Mouse (Mus musculus): ENCODE results near the gene Il1f6. TPM values are rescaled to one million over a fixed set of nuclear protein-coding genes. Genes with fewer than 3 reads are reported as not detected.
"Not testable (repeated sequence)": the region's sequence is repeated elsewhere in the genome, so short reads cannot be mapped to it uniquely, and the experiment has no call there.

Gene Il1f6
- not detected in 2 replicates for polyA plus RNA-seq (2015; fragmentation: Nextera tagmentation; extraction: Ambion mirVana)

DNA sequence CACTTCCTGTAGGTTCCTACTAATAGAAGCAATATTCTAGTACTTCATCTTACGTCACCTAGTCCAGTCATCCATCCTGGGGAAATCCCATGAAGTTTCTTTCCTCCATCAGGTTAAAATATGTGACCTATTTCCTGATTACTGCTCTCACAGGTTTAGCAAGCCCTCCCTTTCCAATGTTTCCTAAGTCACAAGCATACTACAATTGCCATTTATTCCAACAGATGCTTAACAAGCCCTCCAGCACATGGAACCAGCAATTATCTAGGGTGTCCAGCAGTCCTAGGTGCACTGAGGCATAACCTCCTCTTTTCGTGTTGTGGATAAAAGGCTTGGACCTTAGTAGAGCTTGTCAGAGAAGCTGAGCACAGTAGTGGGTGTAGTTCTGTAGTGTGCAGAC, at the start of gene Il1f6:
TSS of gene Il1f6 (plus strand) at position 301 of the 400 bp plus-strand sequence.
- H3K4me1 ChIP-seq (ENCODE audit: control insufficient read depth, insufficient read depth, low read length) = no peaks in the 10 kb centered on the region
- H3K9ac ChIP-seq (ENCODE audit: low read depth, low read length) = no peak within 1 kb of the TSS
- no peak within 1 kb of the TSS for H3K4me3 ChIP-seq (ENCODE audit: low read depth, low read length)
- no peaks in the 10 kb centered on the region for H3K27me3 ChIP-seq (ENCODE audit: control insufficient read depth, insufficient read depth, low read depth, low read length)
- 67% methylated on average over 2 of the region's 2 CpGs for WGBS
- H3K4me2 ChIP-seq (ENCODE audit: low read length) = no peak within 1 kb of the TSS
- no peaks in the 10 kb centered on the region for H3K9me3 ChIP-seq (replicated peaks; ENCODE audit: control insufficient read depth, low read length, poor library complexity, severe bottlenecking)
- H3K36me3 ChIP-seq (ENCODE audit: control insufficient read depth, insufficient read depth, low read length) = no peaks in the 10 kb centered on the region
- ATAC-seq = no peak
- H3K27ac ChIP-seq (ENCODE audit: low read length) = no peak within 1 kb of the TSS

DNA sequence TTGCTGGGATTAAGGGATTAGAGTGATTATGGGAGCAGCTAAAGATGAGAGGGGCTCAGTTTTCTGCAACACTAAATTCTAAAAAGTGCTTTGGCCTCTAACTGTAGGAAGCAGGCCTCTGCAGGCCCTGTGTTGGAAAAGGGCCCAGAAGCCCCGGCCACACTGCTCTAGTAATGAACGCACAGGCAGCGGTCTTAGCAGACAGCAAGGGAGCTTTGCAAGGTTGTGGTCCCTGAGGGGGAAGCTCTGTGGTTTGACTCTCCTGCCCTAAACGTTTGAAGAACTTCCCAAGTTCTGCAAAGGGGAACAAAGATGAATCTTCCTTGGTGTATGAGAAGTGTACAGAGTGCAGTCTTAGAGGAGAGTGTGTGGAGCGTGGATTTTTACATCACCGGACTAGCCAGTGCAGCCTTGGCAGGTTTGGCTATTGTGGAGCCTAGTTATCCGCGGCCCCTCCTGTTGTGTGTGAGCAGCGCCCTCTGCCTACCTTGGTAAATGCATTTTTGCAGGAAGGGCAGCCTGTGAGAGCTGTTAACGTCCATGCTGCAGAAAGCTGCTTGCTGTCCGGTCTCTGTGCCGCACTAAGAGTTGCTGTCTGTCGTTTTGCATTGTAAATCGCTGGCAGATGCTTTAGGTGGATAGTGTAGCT, 33.4 kb upstream of the Il1f6 start:
- peak; percentile 97 for ATAC-seq
- H3K4me1 ChIP-seq (ENCODE audit: control insufficient read depth, insufficient read depth, low read length); H3K9me3 ChIP-seq (replicated peaks; ENCODE audit: control insufficient read depth, low read length, poor library complexity, severe bottlenecking); H3K27me3 ChIP-seq (ENCODE audit: control insufficient read depth, insufficient read depth, low read depth, low read length); H3K27ac ChIP-seq (ENCODE audit: low read length); H3K36me3 ChIP-seq (ENCODE audit: control insufficient read depth, insufficient read depth, low read length); H3K9ac ChIP-seq (ENCODE audit: low read depth, low read length): not testable (repeated sequence)
- H3K4me2 ChIP-seq (ENCODE audit: low read length) = peak overlapping the region; percentile 38
- WGBS = 9% methylated on average over 14 of the region's 14 CpGs
- H3K4me3 ChIP-seq (ENCODE audit: low read depth, low read length) = 0 out of 2 replicates have a peak overlapping the region, but pooled peaks have one; percentile 14

DNA sequence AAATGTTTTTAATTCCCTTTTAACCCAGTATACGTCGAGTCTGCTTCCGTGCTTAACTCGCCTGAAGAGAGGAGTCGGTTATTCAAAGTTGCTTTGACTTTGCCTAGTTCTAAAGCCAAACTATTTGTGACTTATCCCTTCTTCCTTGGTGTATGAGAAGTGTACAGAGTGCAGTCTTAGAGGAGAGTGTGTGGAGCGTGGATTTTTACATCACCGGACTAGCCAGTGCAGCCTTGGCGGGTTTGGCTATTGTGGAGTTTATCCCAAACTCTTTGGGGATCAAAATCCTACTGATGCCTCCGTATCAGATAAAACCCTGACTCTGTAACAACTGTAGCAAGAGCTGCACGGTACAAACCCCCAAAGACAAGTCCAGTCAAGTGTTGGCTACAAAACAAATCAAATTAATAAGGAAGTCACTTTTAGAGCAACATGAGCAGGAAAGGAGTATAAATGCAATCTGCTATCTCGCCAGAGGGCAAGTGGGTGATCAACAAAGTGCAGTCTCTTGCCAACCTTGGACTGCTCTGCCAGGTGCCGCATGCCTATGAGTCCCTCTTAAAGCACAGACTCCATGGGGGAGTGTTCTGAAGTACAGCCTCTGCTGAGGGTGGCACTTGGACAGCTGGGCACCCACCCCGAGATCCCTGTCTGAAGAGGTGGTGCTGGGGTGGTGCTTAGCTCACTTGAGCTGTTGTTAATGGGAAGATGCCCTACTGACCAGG, 32.6 kb upstream of the Il1f6 start:
- not testable (repeated sequence) for ATAC-seq; H3K36me3 ChIP-seq (ENCODE audit: control insufficient read depth, insufficient read depth, low read length); H3K9me3 ChIP-seq (replicated peaks; ENCODE audit: control insufficient read depth, low read length, poor library complexity, severe bottlenecking); H3K27ac ChIP-seq (ENCODE audit: low read length); H3K4me1 ChIP-seq (ENCODE audit: control insufficient read depth, insufficient read depth, low read length); H3K27me3 ChIP-seq (ENCODE audit: control insufficient read depth, insufficient read depth, low read depth, low read length); H3K9ac ChIP-seq (ENCODE audit: low read depth, low read length); H3K4me3 ChIP-seq (ENCODE audit: low read depth, low read length)
- peak overlapping the region; percentile 38 for H3K4me2 ChIP-seq (ENCODE audit: low read length)
- 61% methylated on average over 13 of the region's 13 CpGs for whole genome bisulfite sequencing

DNA sequence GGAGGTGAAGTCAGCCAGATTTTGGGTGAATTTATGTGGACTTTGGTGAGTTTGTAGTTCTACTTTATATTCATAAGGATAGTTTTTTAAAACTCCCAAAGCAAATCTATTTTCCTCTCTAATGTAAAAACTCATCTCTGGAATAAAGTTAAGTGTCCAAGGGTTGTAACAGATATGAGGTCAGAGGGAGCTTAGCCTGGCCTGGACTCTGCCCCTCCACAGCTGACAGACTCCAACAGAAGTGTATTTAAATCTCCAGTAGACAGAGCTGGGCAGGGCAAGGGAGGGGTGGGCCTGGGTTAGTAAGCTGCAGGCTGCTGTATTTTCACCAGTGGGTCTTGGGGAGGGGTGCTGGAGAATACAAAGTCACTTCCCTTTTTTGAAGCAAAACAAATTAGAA, 31.1 kb upstream of the Il1f6 start:
- not testable (repeated sequence) for H3K27me3 ChIP-seq (ENCODE audit: control insufficient read depth, insufficient read depth, low read depth, low read length); H3K4me1 ChIP-seq (ENCODE audit: control insufficient read depth, insufficient read depth, low read length); ATAC-seq; H3K36me3 ChIP-seq (ENCODE audit: control insufficient read depth, insufficient read depth, low read length); H3K4me2 ChIP-seq (ENCODE audit: low read length); H3K9ac ChIP-seq (ENCODE audit: low read depth, low read length); H3K27ac ChIP-seq (ENCODE audit: low read length); H3K9me3 ChIP-seq (replicated peaks; ENCODE audit: control insufficient read depth, low read length, poor library complexity, severe bottlenecking); H3K4me3 ChIP-seq (ENCODE audit: low read depth, low read length)

DNA sequence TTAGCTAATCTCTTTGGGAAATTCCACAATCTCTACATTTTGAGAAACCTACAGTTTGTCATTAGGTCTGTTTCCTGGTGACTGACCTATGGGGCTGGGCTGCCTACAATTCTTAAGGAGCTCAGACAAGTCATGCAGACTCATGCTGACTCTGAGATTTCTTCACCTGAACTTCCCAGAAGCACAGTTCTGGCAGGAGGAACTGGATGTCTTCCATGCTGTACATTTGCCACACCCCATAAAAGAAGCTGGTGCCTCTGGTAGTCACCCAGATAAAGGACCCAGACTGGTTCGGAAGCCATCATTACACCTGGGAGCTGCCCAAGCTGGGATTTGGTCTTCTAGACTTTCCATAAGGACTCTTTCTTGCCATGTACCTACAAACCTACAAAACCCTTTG, 29.0 kb upstream of the Il1f6 start, which contains the start of gene Il1f9:
TSS of gene Il1f9 (plus strand) at position 301 of the 400 bp plus-strand sequence.
- Histone ChIP-seq H3K4me1 (ENCODE audit: control insufficient read depth, insufficient read depth, low read length) (peaks cover 3% of the 10 kb centered on the region; the same call in 1 of the 2 replicates), H3K4me2 (ENCODE audit: low read length) (no peak within 1 kb of the TSS), H3K9ac (ENCODE audit: low read depth, low read length) (no peak within 1 kb of the TSS), H3K27ac (ENCODE audit: low read length) (no peak within 1 kb of the TSS), H3K9me3 (replicated peaks; ENCODE audit: control insufficient read depth, low read length, poor library complexity, severe bottlenecking) (no peaks in the 10 kb centered on the region), H3K4me3 (ENCODE audit: low read depth, low read length) (no peak within 1 kb of the TSS), H3K27me3 (ENCODE audit: control insufficient read depth, insufficient read depth, low read depth, low read length) (no peaks in the 10 kb centered on the region), H3K36me3 (ENCODE audit: control insufficient read depth, insufficient read depth, low read length) (no peaks in the 10 kb centered on the region)
- no peak for ATAC-seq
- WGBS = 93% methylated on average over 1 of the region's 1 CpGs

DNA sequence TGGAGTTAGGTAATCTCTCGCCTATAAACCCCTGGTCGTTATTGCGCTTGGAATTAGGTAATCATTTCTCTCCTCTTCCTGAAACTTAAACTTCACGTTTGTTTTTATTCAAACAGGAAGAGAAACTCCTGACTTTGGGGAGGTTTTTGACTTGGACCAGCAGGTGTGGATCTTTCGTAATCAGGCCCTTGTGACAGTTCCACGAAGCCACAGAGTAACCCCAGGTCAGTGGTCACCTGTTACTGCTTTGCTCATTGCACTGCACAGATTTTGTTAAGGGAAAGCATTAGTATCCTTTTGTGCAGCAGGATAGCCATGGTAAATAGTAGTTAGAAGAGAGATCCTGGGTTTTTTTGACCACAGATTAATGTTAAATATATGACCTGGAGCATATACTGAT, 27.6 kb upstream of the Il1f6 start:
- Histone ChIP-seq H3K9ac (ENCODE audit: low read depth, low read length) (no peak overlapping the region), H3K9me3 (replicated peaks; ENCODE audit: control insufficient read depth, low read length, poor library complexity, severe bottlenecking) (no peaks in the 10 kb centered on the region), H3K4me2 (ENCODE audit: low read length) (no peak overlapping the region), H3K27me3 (ENCODE audit: control insufficient read depth, insufficient read depth, low read depth, low read length) (no peaks in the 10 kb centered on the region), H3K4me3 (ENCODE audit: low read depth, low read length) (no peak overlapping the region), H3K4me1 (ENCODE audit: control insufficient read depth, insufficient read depth, low read length) (no peaks in the 10 kb centered on the region), H3K36me3 (ENCODE audit: control insufficient read depth, insufficient read depth, low read length) (no peaks in the 10 kb centered on the region), H3K27ac (ENCODE audit: low read length) (no peak overlapping the region)
- 87% methylated on average over 6 of the region's 6 CpGs for WGBS
- no peak for ATAC-seq

DNA sequence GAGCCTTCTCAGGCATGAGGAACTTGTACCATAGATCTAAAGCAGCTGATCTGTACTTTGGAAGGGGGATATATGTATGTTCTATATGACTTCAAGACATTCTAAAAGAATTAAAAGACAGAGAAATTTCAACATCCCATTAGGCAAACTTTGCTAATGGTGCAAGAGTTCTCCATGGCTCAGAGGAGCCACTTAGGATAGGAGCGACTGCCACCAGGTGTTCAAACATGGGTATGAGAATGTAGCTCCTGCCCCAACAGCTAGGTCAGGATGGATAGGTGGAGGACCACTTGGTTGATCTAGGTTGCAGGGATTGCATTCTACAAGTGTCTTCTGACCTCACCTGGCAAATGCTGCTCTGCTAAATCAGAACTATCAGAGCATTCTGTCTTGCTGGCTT, 27.0 kb upstream of the Il1f6 start:
- no peak overlapping the region for H3K27ac ChIP-seq (ENCODE audit: low read length)
- no peaks in the 10 kb centered on the region for H3K27me3 ChIP-seq (ENCODE audit: control insufficient read depth, insufficient read depth, low read depth, low read length)
- no peaks in the 10 kb centered on the region for H3K9me3 ChIP-seq (replicated peaks; ENCODE audit: control insufficient read depth, low read length, poor library complexity, severe bottlenecking)
- no peak overlapping the region for H3K9ac ChIP-seq (ENCODE audit: low read depth, low read length)
- no peaks in the 10 kb centered on the region for H3K36me3 ChIP-seq (ENCODE audit: control insufficient read depth, insufficient read depth, low read length)
- no peak for ATAC-seq
- no peaks in the 10 kb centered on the region for H3K4me1 ChIP-seq (ENCODE audit: control insufficient read depth, insufficient read depth, low read length)
- 74% methylated on average over 1 of the region's 1 CpGs for WGBS
- no peak overlapping the region for H3K4me3 ChIP-seq (ENCODE audit: low read depth, low read length)
- H3K4me2 ChIP-seq (ENCODE audit: low read length) = no peak overlapping the region

DNA sequence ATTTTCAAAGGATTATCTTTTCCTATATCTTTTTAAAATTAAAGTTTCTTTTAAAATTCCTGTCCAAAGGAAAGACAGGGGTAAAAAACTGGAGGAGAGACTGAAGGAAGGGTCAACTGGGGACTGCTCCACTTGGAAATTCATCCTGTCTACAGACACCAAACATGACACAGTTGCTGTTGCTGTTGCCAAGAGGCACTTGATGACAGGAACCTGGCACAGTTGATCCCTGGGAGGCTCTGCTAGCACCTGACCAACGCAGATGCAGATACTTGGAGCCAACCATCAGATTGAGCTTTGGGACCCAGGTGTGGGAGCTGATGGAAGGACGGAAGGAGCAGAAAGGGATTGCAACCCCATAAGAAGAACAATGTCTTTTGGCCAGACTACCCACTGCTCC, 12.0 kb downstream of the Il1f6 start:
- no peak overlapping the region for H3K4me3 ChIP-seq (ENCODE audit: low read depth, low read length)
- H3K27ac ChIP-seq (ENCODE audit: low read length) = no peak overlapping the region
- no peaks in the 10 kb centered on the region for H3K4me1 ChIP-seq (ENCODE audit: control insufficient read depth, insufficient read depth, low read length)
- H3K9me3 ChIP-seq (replicated peaks; ENCODE audit: control insufficient read depth, low read length, poor library complexity, severe bottlenecking) = no peaks in the 10 kb centered on the region
- WGBS = 87% methylated on average over 2 of the region's 2 CpGs
- no peaks in the 10 kb centered on the region for H3K36me3 ChIP-seq (ENCODE audit: control insufficient read depth, insufficient read depth, low read length)
- H3K9ac ChIP-seq (ENCODE audit: low read depth, low read length) = no peak overlapping the region
- H3K27me3 ChIP-seq (ENCODE audit: control insufficient read depth, insufficient read depth, low read depth, low read length) = no peaks in the 10 kb centered on the region
- H3K4me2 ChIP-seq (ENCODE audit: low read length) = no peak overlapping the region
- no peak for ATAC-seq

DNA sequence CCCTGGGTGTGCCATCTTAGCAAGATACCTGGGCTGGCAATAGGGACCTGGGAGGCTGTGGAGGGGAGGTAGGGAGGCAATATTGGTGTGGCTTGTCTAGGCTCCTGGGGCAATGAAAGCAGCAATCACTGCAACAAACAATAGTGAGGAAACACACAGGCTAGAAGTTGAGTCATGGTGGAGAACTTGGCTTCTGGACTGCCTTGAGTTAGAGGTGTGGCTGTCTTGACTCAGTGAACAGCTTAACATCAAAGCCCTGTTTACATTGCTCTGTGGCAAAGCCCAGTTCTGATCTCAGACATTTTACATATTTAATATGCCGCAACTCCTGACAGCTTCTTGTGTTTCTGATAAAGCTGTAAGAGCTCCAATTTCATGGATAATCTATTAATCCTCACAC, 52.3 kb downstream of the Il1f6 start:
- WGBS = 83% methylated on average over 1 of the region's 1 CpGs
- H3K4me1 ChIP-seq (ENCODE audit: control insufficient read depth, insufficient read depth, low read length) = no peaks in the 10 kb centered on the region
- no peak overlapping the region for H3K4me2 ChIP-seq (ENCODE audit: low read length)
- H3K9me3 ChIP-seq (replicated peaks; ENCODE audit: control insufficient read depth, low read length, poor library complexity, severe bottlenecking) = no peaks in the 10 kb centered on the region
- H3K27ac ChIP-seq (ENCODE audit: low read length) = no peak overlapping the region
- H3K9ac ChIP-seq (ENCODE audit: low read depth, low read length) = no peak overlapping the region
- H3K4me3 ChIP-seq (ENCODE audit: low read depth, low read length) = no peak overlapping the region
- H3K27me3 ChIP-seq (ENCODE audit: control insufficient read depth, insufficient read depth, low read depth, low read length) = no peaks in the 10 kb centered on the region
- no peak for ATAC-seq
- no peaks in the 10 kb centered on the region for H3K36me3 ChIP-seq (ENCODE audit: control insufficient read depth, insufficient read depth, low read length)
